Mouse (Mus musculus): ENCODE data around the gene Ranbp9. TPM values are rescaled to one million over a fixed set of nuclear protein-coding genes. Genes with fewer than 3 reads are reported as not detected.

Gene Ranbp9
- polyA plus RNA-seq, 1 experiment from 2014 or later, result 7.7 TPM

DNA sequence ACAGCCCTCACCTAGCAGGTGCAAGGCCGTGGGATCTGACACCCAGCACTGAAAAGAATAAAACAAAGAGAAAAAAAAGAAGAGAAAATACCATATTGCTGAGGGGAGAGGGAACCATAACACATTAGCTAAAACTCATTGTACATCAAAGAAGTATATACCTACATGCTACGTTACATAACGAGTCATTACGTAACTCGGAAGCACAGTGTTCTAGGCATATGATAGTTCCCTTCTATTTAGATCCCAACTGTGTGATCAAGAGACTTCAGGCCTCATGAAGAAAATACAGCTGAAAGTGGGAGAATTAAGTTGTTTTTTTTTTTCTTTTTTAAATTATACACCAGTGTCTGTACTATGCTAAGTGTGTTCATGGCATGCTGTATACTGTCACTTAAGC, 35.0 kb upstream of the Ranbp9 start:
- H3K4me3 ChIP-seq, result no peak overlapping the region
- H3K27ac ChIP-seq, result no peak overlapping the region
- no peaks in the 10 kb centered on the region for H3K9me3 ChIP-seq (replicated peaks)
- 95% methylated on average over 5 of the region's 5 CpGs for WGBS
- no peak overlapping the region for H3K9ac ChIP-seq
- H3K36me3 ChIP-seq, result no peaks in the 10 kb centered on the region
- H3K27me3 ChIP-seq, result no peaks in the 10 kb centered on the region
- no peak for ATAC-seq (replicated peaks; ENCODE audit: insufficient number of reproducible peaks, insufficient read depth, low FRiP score, low read depth)
- no peak overlapping the region for H3K4me2 ChIP-seq
- peaks cover under 1% of the 10 kb centered on the region; the same call in 1 of the 2 replicates for H3K4me1 ChIP-seq (replicated peaks)

DNA sequence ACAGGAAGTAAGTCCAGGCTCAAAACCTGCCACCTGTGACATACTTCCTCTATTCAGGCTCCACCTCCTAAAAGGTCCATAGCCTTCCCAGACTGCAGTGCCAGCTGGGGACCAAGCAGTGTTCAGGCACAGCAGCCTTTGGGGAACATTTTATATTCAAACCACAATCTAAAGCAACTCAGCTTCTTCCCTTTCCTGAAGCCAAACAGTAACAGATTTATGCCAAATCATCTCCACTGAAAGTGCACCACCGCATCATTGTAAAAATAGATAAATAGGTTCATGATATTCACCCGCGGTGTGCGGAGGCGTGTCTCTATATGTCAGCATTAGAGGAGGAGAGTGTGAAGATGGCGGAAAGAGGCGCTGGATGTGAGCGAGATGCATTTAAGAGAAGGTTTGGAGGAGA, 33.9 kb upstream of the Ranbp9 start:
- Histone ChIP-seq H3K4me2 (no peak overlapping the region), H3K27me3 (no peaks in the 10 kb centered on the region), H3K4me1 (replicated peaks) (no peaks in the 10 kb centered on the region), H3K36me3 (no peaks in the 10 kb centered on the region), H3K9ac (no peak overlapping the region), H3K27ac (no peak overlapping the region), H3K9me3 (replicated peaks) (no peaks in the 10 kb centered on the region), H3K4me3 (no peak overlapping the region)
- no peak for ATAC-seq (replicated peaks; ENCODE audit: insufficient number of reproducible peaks, insufficient read depth, low FRiP score, low read depth)
- WGBS, result 66% methylated on average over 8 of the region's 8 CpGs

DNA sequence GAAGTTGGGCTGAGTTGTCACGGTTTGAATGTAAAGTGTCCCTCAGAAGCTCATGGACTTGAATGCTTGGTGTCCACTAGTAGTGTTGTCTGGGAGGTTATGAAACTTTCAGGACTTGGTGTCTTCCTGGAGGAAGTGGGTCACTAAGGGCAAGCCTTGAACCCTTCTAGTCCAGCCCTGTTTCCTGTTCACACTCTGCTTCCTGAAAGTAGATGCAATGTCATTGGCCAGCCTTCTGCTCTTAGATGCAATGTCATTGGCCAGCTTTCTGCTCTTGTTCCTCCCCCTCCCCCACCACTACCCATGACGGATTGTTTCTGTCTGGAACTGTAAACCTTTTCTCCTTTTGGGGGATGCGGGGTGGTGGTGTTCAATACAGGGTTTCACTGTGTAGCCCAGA, 31.7 kb upstream of the Ranbp9 start:
- WGBS, result 82% methylated on average over 3 of the region's 3 CpGs
- H3K4me2 ChIP-seq, result no peak overlapping the region
- no peak overlapping the region for H3K9ac ChIP-seq
- H3K4me3 ChIP-seq, result no peak overlapping the region
- H3K36me3 ChIP-seq, result no peaks in the 10 kb centered on the region
- no peaks in the 10 kb centered on the region for H3K27me3 ChIP-seq
- H3K27ac ChIP-seq, result no peak overlapping the region
- H3K9me3 ChIP-seq (replicated peaks), result no peaks in the 10 kb centered on the region
- no peak for ATAC-seq (replicated peaks; ENCODE audit: insufficient number of reproducible peaks, insufficient read depth, low FRiP score, low read depth)
- no peaks in the 10 kb centered on the region for H3K4me1 ChIP-seq (replicated peaks)

DNA sequence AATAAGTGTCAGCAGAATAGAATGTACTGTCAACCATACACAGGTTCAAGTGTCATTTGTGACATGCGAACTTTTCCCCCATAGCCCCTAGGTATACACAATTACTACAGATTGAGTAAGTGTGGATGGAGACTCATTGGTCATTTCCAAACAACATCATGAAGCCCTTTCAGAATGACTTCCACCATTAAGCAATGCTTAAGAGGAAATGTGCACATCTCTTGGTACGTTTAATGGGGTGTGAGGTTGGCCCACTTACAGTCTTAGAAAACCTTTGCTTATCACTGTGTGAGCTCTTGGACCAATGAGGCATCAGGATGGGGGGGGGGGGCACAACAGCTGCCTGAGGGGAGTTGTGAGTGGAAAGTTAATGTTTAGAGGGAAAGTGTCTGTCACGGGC, 24.7 kb upstream of the Ranbp9 start:
- no peak for ATAC-seq (replicated peaks; ENCODE audit: insufficient number of reproducible peaks, insufficient read depth, low FRiP score, low read depth)
- Histone ChIP-seq H3K27ac (no peak overlapping the region), H3K9ac (no peak overlapping the region), H3K9me3 (replicated peaks) (no peaks in the 10 kb centered on the region), H3K27me3 (no peaks in the 10 kb centered on the region), H3K4me1 (replicated peaks) (peaks cover 14% of the 10 kb centered on the region), H3K36me3 (no peaks in the 10 kb centered on the region), H3K4me2 (no peak overlapping the region), H3K4me3 (no peak overlapping the region)
- WGBS, result 83% methylated on average over 3 of the region's 3 CpGs

DNA sequence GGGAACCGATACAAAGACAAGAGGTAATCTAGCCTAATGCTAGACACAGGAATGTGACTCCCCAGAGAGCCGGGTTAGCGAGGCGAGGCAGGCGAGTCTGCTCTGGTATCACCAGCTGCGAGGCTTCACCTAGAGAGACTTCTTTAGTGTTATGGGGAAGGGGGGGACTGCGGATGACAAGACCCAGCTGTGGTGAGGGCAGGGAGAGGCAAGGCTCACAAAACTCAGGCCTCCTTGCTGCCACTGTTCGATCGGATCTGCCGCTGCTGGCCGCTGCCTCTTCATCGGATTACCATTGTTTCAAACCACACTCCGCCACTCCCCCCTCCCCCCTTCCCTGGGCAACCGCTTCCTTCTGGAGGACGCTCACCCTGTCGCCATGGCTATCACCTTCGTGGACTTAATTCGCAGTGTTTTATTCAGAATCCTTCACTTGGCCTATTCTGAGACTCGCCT, 22.3 kb upstream of the Ranbp9 start:
- peak overlapping the region; percentile 44 for H3K4me3 ChIP-seq
- peak overlapping the region; percentile 64 for H3K4me2 ChIP-seq
- WGBS, result 2% methylated on average over 19 of the region's 19 CpGs
- peak; percentile 65; the same call in 1 of the 2 replicates for ATAC-seq (replicated peaks; ENCODE audit: insufficient number of reproducible peaks, insufficient read depth, low FRiP score, low read depth)
- no peaks in the 10 kb centered on the region for H3K9me3 ChIP-seq (replicated peaks)
- peak overlapping the region; percentile 32; the same call in 1 of the 2 replicates for H3K27ac ChIP-seq
- H3K27me3 ChIP-seq, result no peaks in the 10 kb centered on the region
- H3K36me3 ChIP-seq, result no peaks in the 10 kb centered on the region
- H3K9ac ChIP-seq, result peak overlapping the region; percentile 46
- peaks cover 18% of the 10 kb centered on the region for H3K4me1 ChIP-seq (replicated peaks)

DNA sequence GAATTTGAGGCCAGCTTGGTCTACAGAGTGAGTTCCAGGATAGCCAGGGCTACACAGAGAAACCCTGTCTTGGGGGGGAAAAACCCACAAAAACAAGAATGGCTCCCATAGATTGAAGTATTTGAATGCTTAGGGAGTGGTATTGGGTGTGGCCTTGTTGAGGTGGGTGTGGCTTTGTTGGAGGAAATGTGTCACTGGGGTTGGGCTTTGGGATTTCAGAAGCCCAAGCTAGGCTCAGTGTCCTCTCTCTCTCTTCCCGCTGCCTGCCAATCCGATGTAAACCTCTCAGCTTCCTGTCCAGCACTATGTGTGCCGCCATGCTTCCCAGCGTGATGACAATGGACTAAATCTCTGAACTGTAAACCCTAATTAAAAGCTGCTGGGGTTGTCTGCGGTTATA, 20.5 kb upstream of the Ranbp9 start:
- Histone ChIP-seq H3K9me3 (replicated peaks) (no peaks in the 10 kb centered on the region; the same call in 1 of the 2 replicates), H3K4me1 (replicated peaks) (peaks cover 18% of the 10 kb centered on the region), H3K27ac (no peak overlapping the region), H3K9ac (no peak overlapping the region), H3K27me3 (no peaks in the 10 kb centered on the region), H3K4me3 (no peak overlapping the region), H3K4me2 (no peak overlapping the region), H3K36me3 (no peaks in the 10 kb centered on the region)
- no peak for ATAC-seq (replicated peaks; ENCODE audit: insufficient number of reproducible peaks, insufficient read depth, low FRiP score, low read depth)
- WGBS, result 88% methylated on average over 5 of the region's 5 CpGs

DNA sequence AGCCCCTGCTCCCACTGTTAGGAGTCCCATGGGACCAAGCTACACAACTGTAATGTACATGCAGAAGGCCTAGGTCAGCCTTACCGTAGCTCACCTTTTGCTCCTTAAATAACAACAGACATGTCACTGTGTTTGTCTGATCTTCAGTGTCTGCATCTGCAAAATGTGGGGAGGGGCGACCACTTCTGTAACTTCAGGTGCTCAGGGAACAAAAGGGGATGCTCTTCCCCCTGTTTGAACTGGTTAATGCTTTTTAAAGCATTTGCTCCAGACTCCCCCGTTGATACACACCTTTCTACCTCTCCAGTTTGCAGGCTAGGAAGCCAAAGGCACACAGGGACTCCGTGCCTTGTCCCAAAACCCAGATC, 19.4 kb upstream of the Ranbp9 start:
- Histone ChIP-seq H3K27ac (no peak overlapping the region), H3K9ac (no peak overlapping the region), H3K9me3 (replicated peaks) (no peaks in the 10 kb centered on the region; the same call in 1 of the 2 replicates), H3K36me3 (no peaks in the 10 kb centered on the region), H3K27me3 (no peaks in the 10 kb centered on the region), H3K4me3 (no peak overlapping the region), H3K4me2 (no peak overlapping the region), H3K4me1 (replicated peaks) (peaks cover 18% of the 10 kb centered on the region)
- WGBS, result 89% methylated on average over 4 of the region's 4 CpGs
- no peak for ATAC-seq (replicated peaks; ENCODE audit: insufficient number of reproducible peaks, insufficient read depth, low FRiP score, low read depth)

DNA sequence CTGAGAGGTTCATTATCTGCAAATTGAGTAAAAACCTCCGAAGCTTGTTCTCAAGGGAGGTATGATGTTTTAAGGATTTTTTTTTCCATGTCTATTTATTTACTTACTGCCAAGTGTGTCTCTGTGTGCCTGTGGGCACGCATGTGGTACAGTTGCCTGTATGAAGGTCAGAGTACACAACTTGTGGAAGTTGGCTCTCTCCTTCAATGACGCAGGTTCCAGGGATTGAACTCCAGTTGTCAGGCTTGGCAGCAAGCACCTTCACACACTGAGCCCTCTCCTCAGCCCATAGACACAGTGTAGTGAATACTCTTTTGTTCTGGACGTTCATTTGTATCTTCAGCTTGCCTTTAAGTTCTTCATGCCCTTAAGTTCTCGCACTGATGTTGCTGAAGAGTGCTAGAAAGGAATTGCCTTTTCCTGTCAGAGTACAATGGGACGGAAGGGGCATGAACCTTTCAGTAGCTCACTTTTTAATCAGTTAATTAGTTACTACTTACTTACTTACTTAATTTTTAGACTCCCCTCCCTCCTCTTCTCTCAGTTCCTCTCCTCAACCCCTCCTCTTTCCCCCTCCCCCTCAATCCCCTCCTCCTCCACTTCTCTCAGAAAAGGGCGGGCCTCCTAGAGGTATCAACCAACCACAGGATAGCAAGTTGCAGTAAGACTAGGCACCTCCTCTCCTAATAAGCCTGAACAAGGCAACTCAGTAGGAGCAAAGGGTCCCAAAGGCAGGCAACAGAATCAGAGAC, 18.8 kb upstream of the Ranbp9 start:
- WGBS, result 71% methylated on average over 7 of the region's 7 CpGs

DNA sequence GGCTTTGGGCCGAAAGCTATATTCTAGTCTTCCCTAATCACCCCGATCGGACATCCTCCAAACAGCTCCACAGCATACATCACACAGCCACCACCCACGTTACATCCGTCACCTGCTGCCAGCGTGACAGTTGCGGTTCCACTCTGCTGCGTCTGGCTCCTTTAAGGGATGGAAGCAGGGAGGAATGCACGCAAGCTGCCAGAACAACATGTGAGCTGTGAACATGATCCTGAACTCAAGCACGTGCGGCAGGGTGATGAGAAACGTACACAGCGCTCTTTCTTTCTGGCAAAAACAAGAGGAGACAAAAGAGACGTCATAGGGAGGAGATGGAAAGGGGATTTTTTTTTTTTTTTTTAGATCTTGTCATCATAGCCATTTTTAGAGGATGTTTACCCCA, 17.8 kb upstream of the Ranbp9 start:
- Histone ChIP-seq H3K4me3 (no peak overlapping the region), H3K9ac (no peak overlapping the region), H3K4me2 (no peak overlapping the region), H3K4me1 (replicated peaks) (peaks cover 14% of the 10 kb centered on the region), H3K27me3 (no peaks in the 10 kb centered on the region), H3K9me3 (replicated peaks) (no peaks in the 10 kb centered on the region; the same call in 1 of the 2 replicates), H3K36me3 (no peaks in the 10 kb centered on the region), H3K27ac (no peak overlapping the region)
- WGBS, result 53% methylated on average over 14 of the region's 14 CpGs
- no peak for ATAC-seq (replicated peaks; ENCODE audit: insufficient number of reproducible peaks, insufficient read depth, low FRiP score, low read depth)

More for the DNA sequence above, 18.8 kb upstream of the Ranbp9 start:
- H3K4me3 ChIP-seq, result no peak overlapping the region
- no peak overlapping the region for H3K27ac ChIP-seq
- no peaks in the 10 kb centered on the region for H3K27me3 ChIP-seq
- H3K4me1 ChIP-seq (replicated peaks), result peaks cover 18% of the 10 kb centered on the region
- H3K36me3 ChIP-seq, result no peaks in the 10 kb centered on the region
- ATAC-seq (replicated peaks; ENCODE audit: insufficient number of reproducible peaks, insufficient read depth, low FRiP score, low read depth), result no peak
- H3K9me3 ChIP-seq (replicated peaks), result no peaks in the 10 kb centered on the region; the same call in 1 of the 2 replicates
- H3K4me2 ChIP-seq, result no peak overlapping the region
- no peak overlapping the region for H3K9ac ChIP-seq

DNA sequence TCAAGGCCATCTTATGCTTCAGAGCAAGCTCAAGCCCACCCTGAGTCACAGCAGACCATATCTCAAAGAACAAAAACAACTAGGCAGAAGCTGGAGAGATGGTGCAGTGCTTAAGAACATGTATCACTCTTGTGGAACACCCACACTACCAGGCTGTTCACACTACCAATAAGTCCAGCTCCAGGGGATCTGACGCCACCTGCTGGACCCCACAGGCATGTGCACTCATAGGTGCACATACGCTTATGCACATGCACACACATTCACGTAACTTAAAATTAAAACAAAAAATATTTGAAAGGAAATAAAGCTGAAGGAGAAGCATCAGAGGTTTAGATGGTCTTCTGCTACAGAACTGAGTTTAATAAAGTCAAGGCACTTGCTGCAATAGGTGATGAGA, 16.7 kb upstream of the Ranbp9 start:
- Histone ChIP-seq H3K27ac (no peak overlapping the region), H3K9ac (no peak overlapping the region), H3K27me3 (no peaks in the 10 kb centered on the region), H3K4me3 (no peak overlapping the region), H3K4me1 (replicated peaks) (peaks cover 4% of the 10 kb centered on the region), H3K4me2 (no peak overlapping the region), H3K36me3 (no peaks in the 10 kb centered on the region), H3K9me3 (replicated peaks) (no peaks in the 10 kb centered on the region; the same call in 1 of the 2 replicates)
- WGBS, result 91% methylated on average over 3 of the region's 3 CpGs
- ATAC-seq (replicated peaks; ENCODE audit: insufficient number of reproducible peaks, insufficient read depth, low FRiP score, low read depth), result no peak

DNA sequence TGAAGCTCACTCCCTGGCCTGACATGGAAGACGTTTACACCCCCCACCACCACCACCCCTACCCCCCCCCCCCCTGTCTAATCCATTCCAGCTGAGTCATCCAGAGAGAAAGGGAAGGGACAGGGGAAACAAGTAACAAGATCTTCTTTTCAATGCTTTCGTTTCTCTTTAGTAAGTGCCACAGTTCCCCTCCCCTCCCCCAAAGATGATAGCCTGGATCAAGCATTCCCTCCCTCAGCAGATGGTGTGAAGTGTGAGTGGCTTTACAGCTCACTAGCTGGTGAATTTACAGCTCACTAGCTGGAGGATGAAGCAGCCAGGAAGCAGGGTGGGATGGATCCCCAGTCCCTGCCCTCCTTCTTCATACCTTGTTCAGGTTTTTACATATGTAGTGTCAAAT, 15.6 kb upstream of the Ranbp9 start:
- Histone ChIP-seq H3K27me3 (no peaks in the 10 kb centered on the region), H3K36me3 (no peaks in the 10 kb centered on the region), H3K9ac (no peak overlapping the region), H3K4me1 (replicated peaks) (peaks cover 4% of the 10 kb centered on the region; the same call in 1 of the 2 replicates), H3K4me3 (no peak overlapping the region), H3K9me3 (replicated peaks) (no peaks in the 10 kb centered on the region; the same call in 1 of the 2 replicates), H3K4me2 (no peak overlapping the region), H3K27ac (no peak overlapping the region)
- 9% methylated on average over 2 of the region's 2 CpGs for WGBS
- no peak for ATAC-seq (replicated peaks; ENCODE audit: insufficient number of reproducible peaks, insufficient read depth, low FRiP score, low read depth)

DNA sequence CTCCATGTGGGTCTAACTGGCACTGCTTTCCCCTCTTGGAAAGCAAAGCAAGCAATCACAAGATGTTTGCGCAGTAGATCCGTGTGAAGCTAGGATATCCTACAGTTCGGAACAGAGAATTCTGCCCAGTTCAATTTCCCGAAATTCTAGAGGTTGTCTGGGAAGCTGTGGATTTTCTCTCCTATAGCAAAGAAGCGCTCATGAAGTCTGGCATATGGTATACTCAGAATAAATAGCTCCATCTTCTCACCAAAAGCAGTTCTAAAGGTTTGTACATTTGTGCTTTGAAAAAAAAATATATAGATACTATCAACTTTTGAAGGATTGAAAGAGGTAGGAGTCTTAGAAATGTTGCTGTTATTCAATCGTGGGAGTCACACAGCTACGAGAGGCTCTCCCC, 14.6 kb upstream of the Ranbp9 start:
- no peak for ATAC-seq (replicated peaks; ENCODE audit: insufficient number of reproducible peaks, insufficient read depth, low FRiP score, low read depth)
- Histone ChIP-seq H3K27me3 (no peaks in the 10 kb centered on the region), H3K27ac (no peak overlapping the region), H3K4me1 (replicated peaks) (peaks cover 4% of the 10 kb centered on the region; the same call in 1 of the 2 replicates), H3K36me3 (no peaks in the 10 kb centered on the region), H3K4me2 (no peak overlapping the region), H3K9me3 (replicated peaks) (no peaks in the 10 kb centered on the region; the same call in 1 of the 2 replicates), H3K9ac (no peak overlapping the region), H3K4me3 (no peak overlapping the region)
- 89% methylated on average over 7 of the region's 7 CpGs for WGBS
